Mouse (Mus musculus): ENCODE data around the gene Pramef8. TPM values are rescaled to one million over a fixed set of nuclear protein-coding genes. Genes with fewer than 3 reads are reported as not detected.
A peak's percentile ranks its signal among the peaks of the same experiment; 100 is the strongest.
"Not testable (repeated sequence)": the region's sequence is repeated elsewhere in the genome, so short reads cannot be mapped to it uniquely, and the experiment has no call there.

Pramef8 gene
- polyA plus RNA-seq, 1 experiment from 2014 or later = 16.8 TPM

DNA sequence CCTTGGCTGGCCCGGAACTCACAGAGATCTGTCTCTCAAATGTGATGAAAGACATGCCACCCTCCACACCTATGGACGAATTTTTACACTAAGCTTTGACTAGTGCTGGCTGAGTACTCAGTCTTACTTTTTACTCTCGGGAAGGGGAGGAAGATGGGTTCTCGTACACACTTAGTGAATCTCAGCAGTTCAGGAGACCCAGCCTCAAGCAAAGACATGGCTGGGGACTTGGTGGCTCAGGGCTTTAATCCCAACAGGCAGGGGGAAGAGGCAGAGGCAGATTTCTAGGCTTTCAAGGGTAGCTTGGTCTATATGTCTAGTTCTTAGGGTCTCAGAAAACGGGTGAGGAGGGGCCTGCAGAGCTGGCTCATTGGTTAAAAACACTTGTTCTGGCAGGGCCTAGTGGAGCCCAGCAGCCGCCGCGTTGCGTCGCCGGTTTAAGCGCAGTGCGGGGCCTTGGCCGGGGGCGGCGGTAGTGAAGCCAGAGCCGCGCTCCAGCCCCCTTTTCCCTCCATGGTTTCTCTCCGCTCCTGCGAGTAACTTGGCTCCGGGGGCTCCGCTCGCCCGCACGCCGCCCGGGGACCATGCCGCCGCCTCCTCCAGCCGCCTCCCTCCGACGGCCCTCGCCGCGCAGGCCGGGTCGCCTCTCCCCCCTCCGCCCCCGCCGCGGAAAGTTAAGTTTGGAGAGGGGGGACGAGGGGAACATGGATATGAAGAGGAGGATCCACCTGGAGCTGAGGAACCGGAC, 23.1 kb upstream of the Pramef8 start:
- WGBS = 17% methylated on average over 17 of the region's 43 CpGs
- H3K27me3 ChIP-seq (ENCODE audit: control insufficient read depth, insufficient read depth, low read length) = no peaks in the 10 kb centered on the region
- H3K4me2 ChIP-seq (ENCODE audit: low read depth, severe bottlenecking) = peak overlapping the region; percentile 41
- H3K9ac ChIP-seq (ENCODE audit: low read length) = peak overlapping the region; percentile 55
- ATAC-seq (ENCODE audit: insufficient number of reproducible peaks, low FRiP score, low TSS enrichment, low read depth) (peak; percentile 82), DNase-seq (ENCODE audit: low spot score) (peak; percentile 84)
- H3K4me3 ChIP-seq (ENCODE audit: low read depth, low read length) = peak overlapping the region; percentile 16; the same call in 1 of the 2 replicates
- no peaks in the 10 kb centered on the region for H3K36me3 ChIP-seq (ENCODE audit: control insufficient read depth, insufficient read depth, low read length)
- H3K4me1 ChIP-seq (ENCODE audit: control insufficient read depth, insufficient read depth, low read length) = no peaks in the 10 kb centered on the region
- no peaks in the 10 kb centered on the region for H3K9me3 ChIP-seq (ENCODE audit: control insufficient read depth, low read length)
- H3K27ac ChIP-seq (replicated peaks; ENCODE audit: low read depth, low read length) = no peak overlapping the region

DNA sequence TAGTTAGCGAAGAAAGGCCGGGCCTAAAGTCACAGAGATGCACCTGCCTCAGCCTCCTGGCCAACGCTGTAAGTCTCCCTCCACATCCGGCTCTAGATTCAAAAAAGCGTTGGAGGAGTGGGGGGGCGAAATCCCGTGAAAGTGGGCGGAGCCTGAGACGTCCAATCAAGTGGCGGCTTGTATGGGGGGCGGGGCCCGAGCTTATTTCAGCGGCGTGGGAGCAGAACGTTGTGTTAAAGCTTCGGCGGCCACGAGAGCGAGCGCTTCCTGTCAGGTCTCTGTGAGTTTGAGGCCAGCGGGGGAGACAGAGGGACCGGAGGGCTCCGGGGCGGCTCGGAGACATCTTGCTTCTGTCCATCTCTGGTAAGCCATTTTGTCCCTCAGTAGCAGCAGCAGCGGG, 18.0 kb upstream of the Pramef8 start, which contains the start of gene Pramel1:
Gene Pramel1 (plus strand): TSS at position 248 of the 400 bp plus-strand sequence.
- H3K36me3 ChIP-seq (ENCODE audit: control insufficient read depth, insufficient read depth, low read length) = no peaks in the 10 kb centered on the region
- DNase-seq (ENCODE audit: low spot score) (no peak), ATAC-seq (ENCODE audit: insufficient number of reproducible peaks, low FRiP score, low TSS enrichment, low read depth) (no peak)
- WGBS = 76% methylated on average over 26 of the region's 26 CpGs
- no peaks in the 10 kb centered on the region for H3K9me3 ChIP-seq (ENCODE audit: control insufficient read depth, low read length)
- H3K27me3 ChIP-seq (ENCODE audit: control insufficient read depth, insufficient read depth, low read length) = no peaks in the 10 kb centered on the region
- H3K4me1 ChIP-seq (ENCODE audit: control insufficient read depth, insufficient read depth, low read length) = no peaks in the 10 kb centered on the region
- no peak within 1 kb of the TSS for H3K4me2 ChIP-seq (ENCODE audit: low read depth, severe bottlenecking)
- H3K4me3 ChIP-seq (ENCODE audit: low read depth, low read length) = no peak within 1 kb of the TSS
- no peak within 1 kb of the TSS for H3K27ac ChIP-seq (replicated peaks; ENCODE audit: low read depth, low read length)
- no peak within 1 kb of the TSS for H3K9ac ChIP-seq (ENCODE audit: low read length)

DNA sequence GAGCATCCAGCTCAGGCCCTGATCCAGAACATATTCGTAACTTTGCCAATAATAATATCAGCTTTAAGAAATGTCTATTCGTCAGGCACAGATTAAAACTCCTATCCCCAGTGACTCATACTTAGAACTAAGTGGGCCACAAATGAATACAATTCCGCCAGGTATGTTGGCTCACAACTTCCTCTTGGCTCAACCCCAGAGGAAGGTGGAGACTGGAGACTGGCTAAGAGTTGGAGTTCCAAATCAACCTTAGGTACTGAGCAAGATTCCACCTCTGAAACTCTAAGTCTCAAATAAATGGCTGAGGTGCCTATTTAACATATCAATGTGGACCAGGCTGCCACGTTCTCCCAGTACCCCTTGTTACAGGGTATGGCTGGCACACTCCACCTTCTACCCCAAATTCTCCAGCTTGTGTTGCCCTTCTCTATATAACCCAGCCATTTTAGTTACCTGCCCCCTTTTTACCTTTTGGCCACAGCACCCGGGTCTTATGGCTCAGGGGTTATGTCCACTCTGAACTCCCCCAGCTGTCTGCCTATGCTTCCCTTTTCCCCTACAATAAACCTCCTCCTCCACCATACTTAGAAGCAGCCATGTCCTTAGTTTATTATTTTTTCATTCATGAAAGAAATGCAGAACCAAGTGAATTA, 534 bp upstream of the Pramef8 start:
- H3K9me3 ChIP-seq (ENCODE audit: control insufficient read depth, low read length) = no peaks in the 10 kb centered on the region
- no peaks in the 10 kb centered on the region for H3K27me3 ChIP-seq (ENCODE audit: control insufficient read depth, insufficient read depth, low read length)
- WGBS = 73% methylated on average over 5 of the region's 5 CpGs
- DNase-seq (ENCODE audit: low spot score) (no peak), ATAC-seq (ENCODE audit: insufficient number of reproducible peaks, low FRiP score, low TSS enrichment, low read depth) (no peak)
- H3K4me1 ChIP-seq (ENCODE audit: control insufficient read depth, insufficient read depth, low read length) = no peaks in the 10 kb centered on the region
- peaks cover 3% of the 10 kb centered on the region; the same call in 1 of the 2 replicates for H3K36me3 ChIP-seq (ENCODE audit: control insufficient read depth, insufficient read depth, low read length)
- peak overlapping the region; percentile 43 for H3K4me2 ChIP-seq (ENCODE audit: low read depth, severe bottlenecking)
- no peak overlapping the region for H3K27ac ChIP-seq (replicated peaks; ENCODE audit: low read depth, low read length)
- H3K4me3 ChIP-seq (ENCODE audit: low read depth, low read length) = peak overlapping the region; percentile 52
- no peak overlapping the region for H3K9ac ChIP-seq (ENCODE audit: low read length)

DNA sequence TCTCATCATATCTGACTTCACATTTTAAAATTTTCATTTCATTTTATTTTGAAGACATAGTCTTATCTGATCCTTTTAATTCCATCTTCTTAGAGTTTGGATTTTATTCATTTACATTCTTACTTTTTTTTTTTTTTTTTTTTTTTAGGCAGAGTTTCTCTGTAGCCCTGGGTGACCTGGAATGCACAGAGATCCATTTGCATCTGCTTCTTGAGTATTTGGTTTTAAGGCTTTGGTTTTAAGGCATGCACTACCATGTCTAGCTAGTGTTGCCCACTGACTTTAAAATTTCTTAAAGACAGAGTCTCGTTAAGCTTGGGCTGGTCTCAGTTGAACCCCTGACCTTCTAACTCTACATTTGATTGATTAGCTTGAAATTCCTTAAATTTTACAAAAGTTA, 1.4 kb downstream of the Pramef8 start:
- H3K27me3 ChIP-seq (ENCODE audit: control insufficient read depth, insufficient read depth, low read length) = no peaks in the 10 kb centered on the region
- 92% methylated on average over 1 of the region's 1 CpGs for WGBS
- no peak overlapping the region for H3K4me2 ChIP-seq (ENCODE audit: low read depth, severe bottlenecking)
- no peak overlapping the region for H3K4me3 ChIP-seq (ENCODE audit: low read depth, low read length)
- H3K36me3 ChIP-seq (ENCODE audit: control insufficient read depth, insufficient read depth, low read length) = peaks cover 3% of the 10 kb centered on the region; the same call in 1 of the 2 replicates
- no peaks in the 10 kb centered on the region for H3K9me3 ChIP-seq (ENCODE audit: control insufficient read depth, low read length)
- ATAC-seq (ENCODE audit: insufficient number of reproducible peaks, low FRiP score, low TSS enrichment, low read depth) (no peak), DNase-seq (ENCODE audit: low spot score) (no peak)
- H3K4me1 ChIP-seq (ENCODE audit: control insufficient read depth, insufficient read depth, low read length) = no peaks in the 10 kb centered on the region
- H3K27ac ChIP-seq (replicated peaks; ENCODE audit: low read depth, low read length) = no peak overlapping the region
- no peak overlapping the region for H3K9ac ChIP-seq (ENCODE audit: low read length)

DNA sequence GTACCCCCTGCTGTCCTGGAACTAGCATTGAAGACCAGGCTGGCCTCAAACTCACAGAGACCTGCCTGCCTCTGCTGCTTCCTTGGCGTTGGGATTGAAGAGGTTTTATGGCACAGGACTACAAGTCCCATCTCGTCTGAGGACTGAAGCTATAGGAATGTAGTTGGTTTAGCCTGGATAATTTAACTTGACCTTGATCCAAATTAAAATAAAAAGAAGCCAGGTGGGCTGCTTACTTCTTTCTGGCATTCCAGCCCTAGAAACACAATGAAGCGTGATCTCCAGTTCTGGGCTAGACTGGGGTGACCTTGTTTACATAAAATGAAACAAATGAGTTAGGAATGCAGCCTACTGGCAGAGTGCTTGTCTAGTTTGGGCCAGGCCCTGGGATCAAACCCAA, 1.9 kb downstream of the Pramef8 start:
- no peak overlapping the region for H3K27ac ChIP-seq (replicated peaks; ENCODE audit: low read depth, low read length)
- no peak overlapping the region for H3K4me3 ChIP-seq (ENCODE audit: low read depth, low read length)
- no peaks in the 10 kb centered on the region for H3K9me3 ChIP-seq (ENCODE audit: control insufficient read depth, low read length)
- no peaks in the 10 kb centered on the region for H3K4me1 ChIP-seq (ENCODE audit: control insufficient read depth, insufficient read depth, low read length)
- WGBS = 98% methylated on average over 3 of the region's 3 CpGs
- H3K36me3 ChIP-seq (ENCODE audit: control insufficient read depth, insufficient read depth, low read length) = peaks cover 6% of the 10 kb centered on the region; the same call in 1 of the 2 replicates
- DNase-seq (ENCODE audit: low spot score) (no peak), ATAC-seq (ENCODE audit: insufficient number of reproducible peaks, low FRiP score, low TSS enrichment, low read depth) (no peak)
- no peaks in the 10 kb centered on the region for H3K27me3 ChIP-seq (ENCODE audit: control insufficient read depth, insufficient read depth, low read length)
- H3K4me2 ChIP-seq (ENCODE audit: low read depth, severe bottlenecking) = no peak overlapping the region
- no peak overlapping the region for H3K9ac ChIP-seq (ENCODE audit: low read length)

DNA sequence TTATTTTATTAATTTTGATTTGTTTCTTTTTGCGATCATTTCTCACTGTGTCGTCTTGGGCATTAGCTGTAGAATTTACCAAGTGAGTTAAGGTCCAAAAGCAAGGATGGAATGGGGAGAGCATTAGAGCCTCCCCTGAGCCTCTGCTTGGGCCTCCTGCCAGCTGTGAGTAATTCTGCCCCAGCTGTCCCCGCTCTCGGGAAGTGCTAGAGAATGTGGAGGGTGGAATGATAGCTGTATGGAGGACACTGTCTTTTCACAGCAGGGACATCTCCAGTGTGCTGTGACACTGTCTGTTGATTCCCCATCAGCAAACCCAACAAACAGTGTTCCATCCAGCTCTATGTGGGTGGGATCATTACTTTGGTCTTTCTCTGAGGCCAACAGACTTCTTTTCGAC, 14.5 kb downstream of the Pramef8 start:
- H3K9ac ChIP-seq (ENCODE audit: low read length); H3K4me2 ChIP-seq (ENCODE audit: low read depth, severe bottlenecking); H3K27ac ChIP-seq (replicated peaks; ENCODE audit: low read depth, low read length); DNase-seq (ENCODE audit: low spot score); ATAC-seq (ENCODE audit: insufficient number of reproducible peaks, low FRiP score, low TSS enrichment, low read depth); H3K4me1 ChIP-seq (ENCODE audit: control insufficient read depth, insufficient read depth, low read length); H3K36me3 ChIP-seq (ENCODE audit: control insufficient read depth, insufficient read depth, low read length); H3K4me3 ChIP-seq (ENCODE audit: low read depth, low read length); H3K27me3 ChIP-seq (ENCODE audit: control insufficient read depth, insufficient read depth, low read length); H3K9me3 ChIP-seq (ENCODE audit: control insufficient read depth, low read length): not testable (repeated sequence)
- 64% methylated on average over 5 of the region's 5 CpGs for WGBS

DNA sequence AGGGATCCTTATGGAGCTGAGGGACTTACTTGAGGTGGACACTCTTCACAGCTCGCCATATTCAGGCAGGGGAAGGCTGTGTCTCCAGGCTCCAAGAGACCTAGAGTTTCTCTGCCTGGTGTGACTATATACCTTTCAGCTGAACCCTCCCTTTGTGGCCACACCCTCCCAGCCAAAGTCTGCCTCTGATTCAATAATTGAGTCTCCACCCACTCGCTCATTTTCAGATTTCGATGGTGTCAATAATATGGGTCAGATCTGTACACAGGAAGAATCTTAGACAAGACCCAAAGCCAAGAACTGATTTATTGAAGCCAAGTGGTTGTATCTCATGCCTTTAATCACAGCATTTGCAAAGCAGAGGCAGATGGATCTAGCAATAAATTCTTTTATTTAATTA, 38.0 kb downstream of the Pramef8 start, which contains the start of gene Oog4:
Gene Oog4 (minus strand): TSS at position 101 of the 400 bp plus-strand sequence.
- Histone ChIP-seq H3K36me3 (ENCODE audit: control insufficient read depth, insufficient read depth, low read length) (no peaks in the 10 kb centered on the region), H3K9me3 (ENCODE audit: control insufficient read depth, low read length) (no peaks in the 10 kb centered on the region), H3K4me1 (ENCODE audit: control insufficient read depth, insufficient read depth, low read length) (no peaks in the 10 kb centered on the region), H3K9ac (ENCODE audit: low read length) (no peak within 1 kb of the TSS), H3K27ac (replicated peaks; ENCODE audit: low read depth, low read length) (no peak within 1 kb of the TSS), H3K27me3 (ENCODE audit: control insufficient read depth, insufficient read depth, low read length) (no peaks in the 10 kb centered on the region), H3K4me3 (ENCODE audit: low read depth, low read length) (no peak within 1 kb of the TSS), H3K4me2 (ENCODE audit: low read depth, severe bottlenecking) (no peak within 1 kb of the TSS)
- WGBS = 81% methylated on average over 3 of the region's 3 CpGs
- DNase-seq (ENCODE audit: low spot score) = no peak
- no peak for ATAC-seq (ENCODE audit: insufficient number of reproducible peaks, low FRiP score, low TSS enrichment, low read depth)

Data from limb, embryonic 11.5 days (tissue).